ENCODE assay signal across 17 mouse cellular contexts in the genomic region with DNA sequence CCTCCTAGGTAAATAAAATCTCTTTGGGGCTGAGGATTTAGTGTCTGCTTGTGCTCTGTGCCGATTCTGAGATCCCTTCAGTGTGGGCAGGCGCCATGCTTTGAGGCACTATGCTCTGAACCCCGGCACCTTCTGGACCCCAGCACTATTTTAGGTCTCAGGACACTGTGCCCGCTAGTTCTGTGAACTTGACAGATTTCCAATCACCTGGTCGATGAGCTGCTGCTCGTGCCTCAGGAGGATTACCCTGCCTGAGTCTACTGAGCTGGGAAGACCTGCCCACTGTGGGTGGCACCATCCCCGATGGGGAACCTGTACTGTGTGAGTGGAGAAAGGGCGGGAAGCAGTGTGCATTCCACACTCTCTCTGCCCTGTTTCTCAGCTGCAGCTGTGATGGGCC. TPM values are rescaled to one million over a fixed set of nuclear protein-coding genes. Genes with fewer than 3 reads are reported as not detected.
A peak's percentile ranks its signal among the peaks of the same experiment; 100 is the strongest.
DNase-seq lines count a peak whose midpoint lies in the region; ATAC-seq and TF ChIP-seq lines count a peak whose summit lies in the region.
"Had no signal": no experiment of that assay in that cellular context is flagged by ENCODE, and none has a peak within 500 bp of the region (broad histone marks: within the 10 kb centered on the region; RNA-seq: fewer than 3 reads in every experiment).

No protein-coding gene starts in this region.

- H3K27me3 ChIP-seq in forebrain, embryonic 10.5 days (ENCODE audit: poor library complexity, severe bottlenecking): no peaks in the 10 kb centered on the region
- H3K27me3 ChIP-seq in forebrain, embryonic 12.5 days: no peaks in the 10 kb centered on the region
- no peaks in the 10 kb centered on the region for H3K27me3 ChIP-seq in kidney, postnatal 0 days (ENCODE audit: insufficient read depth, low read length)
- H3K27me3 ChIP-seq in embryonic facial prominence, embryonic 12.5 days: no peaks in the 10 kb centered on the region
- no peaks in the 10 kb centered on the region for H3K27me3 ChIP-seq in midbrain, embryonic 15.5 days (replicated peaks)
- H3K27me3 ChIP-seq: forebrain, embryonic 15.5 days; limb, embryonic 12.5 days had no signal

- H3K4me2 ChIP-seq in forebrain, embryonic 12.5 days: no peak overlapping the region
- no peak overlapping the region for H3K4me2 ChIP-seq in kidney, postnatal 0 days (ENCODE audit: low read length)
- H3K4me2 ChIP-seq in embryonic facial prominence, embryonic 12.5 days (replicated peaks): no peak overlapping the region
- H3K4me2 ChIP-seq in midbrain, embryonic 15.5 days: no peak overlapping the region
- H3K4me2 ChIP-seq: forebrain, embryonic 15.5 days had no signal

- no peak overlapping the region for H3K9ac ChIP-seq in forebrain, embryonic 12.5 days
- H3K9ac ChIP-seq in kidney, postnatal 0 days (ENCODE audit: low read depth, low read length): no peak overlapping the region
- H3K9ac ChIP-seq in embryonic facial prominence, embryonic 12.5 days: no peak overlapping the region
- 0 out of 2 replicates have a peak overlapping the region, but pooled peaks have one; percentile 5 for H3K9ac ChIP-seq in midbrain, embryonic 15.5 days

- no peak for DNase-seq in forebrain, embryonic 10.5 days (ENCODE audit: extremely low spot score, low spot score)
- DNase-seq in kidney, postnatal 0 days (ENCODE audit: low spot score): no peak
- no peak for DNase-seq in kidney, postnatal 4 days
- no peak for DNase-seq in gastrocnemius, postnatal 4 days (ENCODE audit: low spot score in 2 of 2)
- no peak for DNase-seq in ovary, postnatal 36 days (ENCODE audit: low spot score)
- DNase-seq: cerebellum, adult 18-20 months; gastrocnemius, postnatal 25 days; heart, postnatal 36 days; layer of hippocampus, adult 9-11 months; thymus, postnatal 4 days had no signal

- peak overlapping the region; percentile 99 for H3K27ac ChIP-seq in forebrain, embryonic 10.5 days
- no peak overlapping the region for H3K27ac ChIP-seq in forebrain, embryonic 12.5 days
- peak overlapping the region; percentile 97; the same call in 1 of the 2 replicates for H3K27ac ChIP-seq in kidney, postnatal 0 days
- peak overlapping the region; percentile 99 for H3K27ac ChIP-seq in embryonic facial prominence, embryonic 12.5 days
- 0 out of 2 replicates have a peak overlapping the region, but pooled peaks have one; percentile 99 for H3K27ac ChIP-seq in midbrain, embryonic 15.5 days

- no peak overlapping the region for H3K4me3 ChIP-seq in forebrain, embryonic 10.5 days
- H3K4me3 ChIP-seq in forebrain, embryonic 12.5 days (replicated peaks): no peak overlapping the region
- no peak overlapping the region for H3K4me3 ChIP-seq in kidney, postnatal 0 days (replicated peaks; ENCODE audit: low read depth, low read length)
- no peak overlapping the region for H3K4me3 ChIP-seq in embryonic facial prominence, embryonic 12.5 days
- no peak overlapping the region for H3K4me3 ChIP-seq in midbrain, embryonic 15.5 days
- H3K4me3 ChIP-seq: forebrain, embryonic 15.5 days had no signal

- ATAC-seq in forebrain, embryonic 12.5 days (ENCODE audit: low FRiP score): no peak
- no peak for ATAC-seq in kidney, postnatal 0 days (replicated peaks; ENCODE audit: low FRiP score, low read depth)
- ATAC-seq in embryonic facial prominence, embryonic 12.5 days (ENCODE audit: insufficient number of reproducible peaks, insufficient read depth, low FRiP score, low TSS enrichment): no peak
- ATAC-seq in midbrain, embryonic 15.5 days (replicated peaks): no peak
- ATAC-seq: forebrain, embryonic 15.5 days had no signal

- TF ChIP-seq CTCF in kidney, postnatal 0 days (IDR thresholded peaks at IDR 0.05; ENCODE audit: low read depth): no peak

- 78% methylated on average over 8 of the region's 8 CpGs for WGBS in forebrain, embryonic 10.5 days
- 75% methylated on average over 8 of the region's 8 CpGs for WGBS in forebrain, embryonic 12.5 days
- WGBS in kidney, postnatal 0 days: 76% methylated on average over 8 of the region's 8 CpGs
- WGBS in embryonic facial prominence, embryonic 12.5 days: 71% methylated on average over 8 of the region's 8 CpGs
- WGBS in midbrain, embryonic 15.5 days: 82% methylated on average over 8 of the region's 8 CpGs

- H3K4me1 ChIP-seq in forebrain, embryonic 10.5 days: peaks cover 58% of the 10 kb centered on the region
- H3K4me1 ChIP-seq in forebrain, embryonic 12.5 days: peaks cover 42% of the 10 kb centered on the region
- peaks cover 14% of the 10 kb centered on the region; the same call in 1 of the 2 replicates for H3K4me1 ChIP-seq in kidney, postnatal 0 days (replicated peaks; ENCODE audit: insufficient read depth, low read length)
- peaks cover 31% of the 10 kb centered on the region for H3K4me1 ChIP-seq in embryonic facial prominence, embryonic 12.5 days
- peaks cover 30% of the 10 kb centered on the region for H3K4me1 ChIP-seq in midbrain, embryonic 15.5 days

- no peaks in the 10 kb centered on the region for H3K9me3 ChIP-seq in forebrain, embryonic 10.5 days
- H3K9me3 ChIP-seq in forebrain, embryonic 12.5 days: no peaks in the 10 kb centered on the region
- no peaks in the 10 kb centered on the region for H3K9me3 ChIP-seq in kidney, postnatal 0 days (replicated peaks; ENCODE audit: low read length)
- no peaks in the 10 kb centered on the region for H3K9me3 ChIP-seq in embryonic facial prominence, embryonic 12.5 days
- H3K9me3 ChIP-seq in midbrain, embryonic 15.5 days: no peaks in the 10 kb centered on the region
- H3K9me3 ChIP-seq: forebrain, embryonic 15.5 days; G1E; limb, embryonic 12.5 days had no signal

- peaks cover 8% of the 10 kb centered on the region; the same call in 1 of the 2 replicates for H3K36me3 ChIP-seq in forebrain, embryonic 10.5 days (replicated peaks)
- H3K36me3 ChIP-seq in forebrain, embryonic 12.5 days (replicated peaks): peaks cover 4% of the 10 kb centered on the region; the same call in 1 of the 2 replicates
- H3K36me3 ChIP-seq in kidney, postnatal 0 days (ENCODE audit: insufficient read depth, low read length): no peaks in the 10 kb centered on the region
- H3K36me3 ChIP-seq in embryonic facial prominence, embryonic 12.5 days: no peaks in the 10 kb centered on the region
- no peaks in the 10 kb centered on the region for H3K36me3 ChIP-seq in midbrain, embryonic 15.5 days (replicated peaks)
- H3K36me3 ChIP-seq: forebrain, embryonic 15.5 days; limb, embryonic 12.5 days had no signal

RNA-seq across cellular contexts. Expression of a gene that starts 2.0 kb away (rescaled TPM):
- polyA plus RNA-seq in forebrain, embryonic 10.5 days (2016; fragmentation: Nextera tagmentation; extraction: Ambion mirVana): 46.8 and 52.6 TPM in 2 replicates
- 53.6 and 56.4 TPM in 2 replicates for polyA plus RNA-seq in forebrain, embryonic 12.5 days (2016; fragmentation: Nextera tagmentation; extraction: Ambion mirVana)
- polyA plus RNA-seq in kidney, postnatal 0 days (2015; fragmentation: Nextera tagmentation; extraction: Ambion mirVana): 41.5 and 42.8 TPM in 2 replicates
- 50.0 and 51.1 TPM in 2 replicates for polyA plus RNA-seq in embryonic facial prominence, embryonic 12.5 days (2016; fragmentation: Nextera tagmentation; extraction: Ambion mirVana)
- 50.7 and 50.8 TPM in 2 replicates for polyA plus RNA-seq in midbrain, embryonic 15.5 days (2015; fragmentation: Nextera tagmentation; extraction: Ambion mirVana)
- total RNA-seq in gastrocnemius, postnatal 4 days (2021): 10 to 100 TPM; 36.8 to 40.9 TPM

RNA-seq across cellular contexts. Expression of a gene that starts 19.7 kb away (rescaled TPM):
- polyA plus RNA-seq in forebrain, embryonic 10.5 days (2016; fragmentation: Nextera tagmentation; extraction: Ambion mirVana): not detected in 2 replicates
- polyA plus RNA-seq in forebrain, embryonic 12.5 days (2016; fragmentation: Nextera tagmentation; extraction: Ambion mirVana): not detected in 2 replicates
- polyA plus RNA-seq in kidney, postnatal 0 days (2015; fragmentation: Nextera tagmentation; extraction: Ambion mirVana): 0.91 and 1.2 TPM in 2 replicates
- not detected in 2 replicates for polyA plus RNA-seq in embryonic facial prominence, embryonic 12.5 days (2016; fragmentation: Nextera tagmentation; extraction: Ambion mirVana)
- 0.31 TPM in 1 of 2 replicates, not detected in the other for polyA plus RNA-seq in midbrain, embryonic 15.5 days (2015; fragmentation: Nextera tagmentation; extraction: Ambion mirVana)
- total RNA-seq in gastrocnemius, postnatal 4 days (2021): not detected
- total RNA-seq: G1E; gastrocnemius, postnatal 25 days had no signal
- polyA plus RNA-seq: forebrain, embryonic 15.5 days; G1E; limb, embryonic 12.5 days had no signal

RNA-seq across cellular contexts. Expression of a gene that starts 24.5 kb away (rescaled TPM):
- 0.23 and 0.35 TPM in 2 replicates for polyA plus RNA-seq in forebrain, embryonic 10.5 days (2016; fragmentation: Nextera tagmentation; extraction: Ambion mirVana)
- polyA plus RNA-seq in forebrain, embryonic 12.5 days (2016; fragmentation: Nextera tagmentation; extraction: Ambion mirVana): 0.18 TPM in 1 of 2 replicates, not detected in the other
- 0.30 TPM in 1 of 2 replicates, not detected in the other for polyA plus RNA-seq in kidney, postnatal 0 days (2015; fragmentation: Nextera tagmentation; extraction: Ambion mirVana)
- 0.29 and 1.4 TPM in 2 replicates for polyA plus RNA-seq in embryonic facial prominence, embryonic 12.5 days (2016; fragmentation: Nextera tagmentation; extraction: Ambion mirVana)
- polyA plus RNA-seq in midbrain, embryonic 15.5 days (2015; fragmentation: Nextera tagmentation; extraction: Ambion mirVana): not detected in 2 replicates
- not detected for total RNA-seq in gastrocnemius, postnatal 4 days (2021)
- total RNA-seq: adrenal gland, postnatal 4 days; heart, postnatal 36 days had no signal
- polyA plus RNA-seq: forebrain, embryonic 15.5 days had no signal

RNA-seq across cellular contexts. Expression of a gene that starts 24.6 kb away (rescaled TPM):
- 21.0 and 21.5 TPM in 2 replicates for polyA plus RNA-seq in forebrain, embryonic 10.5 days (2016; fragmentation: Nextera tagmentation; extraction: Ambion mirVana)
- 10.3 TPM in 2 replicates for polyA plus RNA-seq in forebrain, embryonic 12.5 days (2016; fragmentation: Nextera tagmentation; extraction: Ambion mirVana)
- 19.6 and 24.6 TPM in 2 replicates for polyA plus RNA-seq in kidney, postnatal 0 days (2015; fragmentation: Nextera tagmentation; extraction: Ambion mirVana)
- 39.4 and 42.2 TPM in 2 replicates for polyA plus RNA-seq in embryonic facial prominence, embryonic 12.5 days (2016; fragmentation: Nextera tagmentation; extraction: Ambion mirVana)
- 3.6 and 4.2 TPM in 2 replicates for polyA plus RNA-seq in midbrain, embryonic 15.5 days (2015; fragmentation: Nextera tagmentation; extraction: Ambion mirVana)
- total RNA-seq in gastrocnemius, postnatal 4 days (2021): 10 to 100 TPM; 14.6 to 16.4 TPM

RNA-seq across cellular contexts. Expression of a gene that starts 32.6 kb away (rescaled TPM):
- 12.6 and 12.7 TPM in 2 replicates for polyA plus RNA-seq in forebrain, embryonic 10.5 days (2016; fragmentation: Nextera tagmentation; extraction: Ambion mirVana)
- polyA plus RNA-seq in forebrain, embryonic 12.5 days (2016; fragmentation: Nextera tagmentation; extraction: Ambion mirVana): 7.7 and 8.4 TPM in 2 replicates
- polyA plus RNA-seq in kidney, postnatal 0 days (2015; fragmentation: Nextera tagmentation; extraction: Ambion mirVana): 51.4 and 57.1 TPM in 2 replicates
- polyA plus RNA-seq in embryonic facial prominence, embryonic 12.5 days (2016; fragmentation: Nextera tagmentation; extraction: Ambion mirVana): 25.6 and 25.7 TPM in 2 replicates
- polyA plus RNA-seq in midbrain, embryonic 15.5 days (2015; fragmentation: Nextera tagmentation; extraction: Ambion mirVana): 13.1 and 15.7 TPM in 2 replicates
- total RNA-seq in gastrocnemius, postnatal 4 days (2021): 10 to 100 TPM; 43.2 to 47.6 TPM
- polyA plus RNA-seq: G1E had no signal
